Mouse (Mus musculus) 3T3-L1 (cell line): ENCODE results near the gene Kdm2b.

ENCODE experiments used
- DNase-seq: peaks from one replicate; pipeline ENCODE4 v3.0.0-alpha.2; 2015; ENCODE audit warnings: low read depth, low spot score

Kdm2b gene

DNA sequence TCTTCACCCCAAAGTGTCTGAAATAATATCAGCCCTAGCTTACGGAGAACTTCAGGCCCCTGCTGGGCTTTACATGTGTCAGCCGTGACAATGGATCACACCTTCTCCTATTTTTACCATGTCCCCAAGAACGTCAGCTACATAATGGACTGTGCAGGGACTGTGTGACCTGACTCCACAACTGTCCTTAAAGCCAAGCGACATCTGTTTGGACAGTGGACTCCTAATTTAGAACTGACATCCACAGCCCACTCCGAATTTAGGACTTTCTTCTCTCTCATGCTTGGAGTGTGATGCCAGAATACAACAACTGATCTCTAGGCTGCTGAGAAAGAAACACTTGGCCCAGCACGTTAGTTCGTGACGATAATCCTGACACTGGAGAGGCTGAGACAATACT lies 62.5 kb downstream of the Kdm2b start:
- no peak for DNase-seq

DNA sequence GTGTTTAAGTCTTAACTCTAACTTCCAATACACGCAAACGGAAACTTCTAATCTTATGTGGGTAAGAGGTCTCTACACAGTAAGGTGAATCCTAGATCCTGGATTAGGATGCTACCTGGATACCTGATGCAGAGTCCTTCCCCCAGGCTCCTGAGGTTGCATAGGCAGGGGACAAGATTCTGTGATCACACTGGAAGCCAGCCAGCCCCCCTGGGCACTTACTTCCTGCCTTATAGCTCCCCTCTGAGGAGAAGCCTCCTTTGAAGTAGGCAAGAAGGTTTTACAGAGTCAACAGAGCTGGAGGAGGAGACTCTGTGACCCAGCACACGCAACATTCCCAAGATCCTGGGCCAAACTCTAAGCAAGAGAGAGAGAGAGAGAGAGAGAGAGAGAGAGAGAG lies 63.3 kb downstream of the Kdm2b start:
- DNase-seq = no peak

DNA sequence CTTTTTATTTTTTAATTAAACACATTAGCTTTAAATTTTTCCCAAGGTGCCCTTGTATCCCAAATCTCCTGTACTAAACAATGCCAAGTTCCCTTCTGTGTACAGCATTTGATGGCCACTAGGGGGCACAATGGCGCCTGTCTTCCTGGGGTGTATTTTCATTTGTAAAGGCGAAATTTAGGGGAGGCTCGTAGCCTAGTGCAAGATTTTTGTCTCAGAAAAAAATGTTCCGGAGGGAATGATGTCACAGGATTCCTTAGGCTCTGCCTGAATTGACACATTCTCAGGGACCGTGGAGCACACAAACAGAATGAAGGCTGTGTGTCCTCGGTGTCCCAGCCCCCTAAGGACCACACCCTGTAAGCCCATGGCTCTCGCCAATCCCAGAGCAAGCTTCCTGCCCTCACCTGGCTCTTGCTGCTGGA lies 64.1 kb downstream of the Kdm2b start:
- DNase-seq = peak; percentile 88

DNA sequence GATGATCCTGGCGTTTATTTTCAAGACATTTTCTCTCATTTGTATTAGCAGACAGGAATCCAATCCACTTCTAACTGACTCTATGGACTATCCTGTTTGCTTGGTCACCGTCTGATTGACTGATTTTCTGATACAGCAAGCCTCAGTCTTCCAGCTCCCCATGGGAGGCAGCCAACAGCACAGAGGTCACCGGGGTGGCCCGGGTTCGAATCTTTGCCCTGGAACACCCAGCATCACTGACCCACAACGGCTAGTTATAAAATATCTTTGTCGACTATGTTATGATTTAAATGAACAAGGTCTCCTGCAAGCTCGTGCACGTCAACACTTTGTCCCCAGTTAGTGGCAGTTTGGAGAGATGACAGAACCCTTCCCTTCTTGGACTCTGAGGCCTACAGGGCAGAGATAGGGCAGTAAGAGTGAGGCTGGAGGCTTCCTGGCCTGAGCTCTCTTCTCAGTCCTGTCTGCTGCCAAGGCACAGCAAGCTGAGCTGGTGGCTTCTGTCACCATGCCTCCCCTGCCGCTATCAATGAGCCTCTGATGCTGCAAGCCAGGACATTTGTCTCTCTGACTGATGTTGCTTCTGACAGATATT lies 65.7 kb downstream of the Kdm2b start:
- no peak for DNase-seq

DNA sequence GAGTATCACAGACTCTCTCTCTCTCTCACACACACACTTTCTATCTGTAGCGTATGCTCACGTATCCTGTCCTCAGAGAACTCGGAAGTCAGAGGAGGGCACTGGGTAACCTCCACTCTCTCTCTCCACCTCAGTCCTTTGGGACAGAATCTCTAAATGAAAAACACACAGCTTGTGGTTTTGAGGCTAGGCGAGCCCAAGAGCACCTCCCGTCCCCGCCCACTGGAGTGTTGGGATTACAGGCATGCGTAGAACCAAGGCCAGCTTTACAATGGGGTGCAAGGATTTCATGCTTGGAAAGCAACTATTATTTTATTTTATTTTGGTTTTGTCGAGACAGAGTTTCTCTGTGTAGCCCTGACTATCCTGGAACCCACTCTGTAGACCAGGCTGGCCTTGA lies 67.7 kb downstream of the Kdm2b start:
- DNase-seq = peak; percentile 38

DNA sequence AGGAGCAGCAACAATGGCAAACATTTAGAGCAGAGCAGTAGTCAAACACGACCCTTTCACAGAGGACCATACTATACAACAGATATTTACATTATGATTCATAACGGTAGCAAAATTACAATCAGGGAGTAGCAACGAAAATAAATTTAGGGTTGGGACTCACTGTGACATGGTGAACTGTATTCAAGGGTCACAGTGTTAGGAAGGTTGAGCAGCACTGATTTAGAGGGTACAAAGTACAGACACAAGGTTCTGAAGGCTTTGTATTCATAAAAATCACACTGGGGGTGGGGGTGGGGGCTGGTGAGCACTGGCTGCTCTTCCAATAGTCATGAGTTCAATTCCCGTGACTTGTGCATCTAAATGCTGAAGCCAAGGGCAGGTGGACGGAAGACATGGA lies 69.1 kb downstream of the Kdm2b start:
- no peak for DNase-seq

DNA sequence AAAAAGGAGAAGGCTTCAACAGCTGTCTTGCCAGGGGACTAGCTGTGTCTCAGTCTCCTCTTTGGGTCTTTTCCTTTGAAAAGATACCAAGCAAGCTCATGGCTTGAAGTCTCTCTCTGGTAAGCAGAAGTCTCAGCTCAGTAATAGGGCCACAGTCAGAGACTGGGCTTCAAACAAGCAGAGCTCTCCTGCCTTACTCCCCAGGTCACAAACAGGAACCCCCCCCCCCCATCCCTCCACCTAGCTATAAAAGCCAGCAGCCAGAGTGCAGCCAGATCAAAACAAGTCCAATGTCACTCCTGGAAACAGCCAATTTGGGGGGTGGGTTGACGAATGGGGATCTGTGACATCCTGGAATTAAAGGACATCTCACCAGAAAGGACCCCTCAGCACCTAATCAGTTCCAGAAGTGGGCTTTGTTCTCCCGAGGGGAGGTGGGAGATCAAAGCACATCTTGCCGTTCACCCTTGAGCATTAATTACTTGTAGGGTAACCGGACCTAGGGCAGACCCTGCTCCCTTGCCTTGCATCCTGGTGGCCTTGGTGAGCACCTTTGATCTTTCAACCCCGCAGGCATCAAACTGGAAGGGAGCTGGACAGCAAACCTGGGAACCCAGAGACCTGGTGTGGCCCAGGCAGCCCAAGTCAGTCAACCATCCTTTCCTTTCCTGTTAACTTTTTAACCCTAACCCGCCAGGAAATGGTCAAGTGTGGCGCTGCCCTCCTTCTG lies 71.5 kb downstream of the Kdm2b start:
- no peak for DNase-seq

DNA sequence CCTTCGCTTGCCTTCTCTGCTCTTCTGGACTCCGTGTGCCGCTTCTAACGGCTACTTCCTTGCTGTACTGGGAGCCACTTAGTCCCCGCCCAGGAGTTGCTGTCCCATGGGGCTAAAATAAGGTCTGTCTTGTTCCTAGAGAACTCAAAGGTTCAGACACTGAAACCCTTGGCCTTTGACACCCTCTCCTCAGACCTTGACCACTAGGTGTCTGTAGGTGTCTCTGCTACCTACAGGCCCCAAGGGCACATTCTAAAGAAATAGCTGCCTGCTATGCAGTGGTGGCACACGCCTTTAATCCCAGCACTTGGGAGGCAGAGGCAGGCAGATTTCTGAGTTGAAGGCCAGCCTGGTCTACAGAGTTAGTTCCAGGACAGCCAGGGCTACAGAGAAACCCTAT lies 73.5 kb downstream of the Kdm2b start:
- DNase-seq = no peak

DNA sequence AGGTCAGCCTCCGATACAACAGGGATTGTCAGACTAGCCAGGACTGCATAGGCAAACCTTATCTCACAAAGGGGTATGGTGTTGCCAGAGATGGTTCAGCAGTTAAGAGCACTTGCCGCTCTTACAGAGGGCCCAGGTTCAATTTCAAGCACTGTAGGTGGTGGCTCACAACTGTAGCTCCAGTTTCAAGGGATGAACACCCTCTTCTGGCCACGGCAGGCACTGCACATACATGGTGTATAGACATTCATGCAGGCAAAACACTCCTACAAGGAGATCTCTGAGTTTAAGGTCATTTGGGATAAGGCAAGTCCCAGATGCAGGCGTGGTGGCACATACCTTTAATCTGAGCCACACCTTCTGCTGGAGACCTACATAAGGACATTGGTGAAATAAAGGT lies 76.8 kb downstream of the Kdm2b start:
- DNase-seq = no peak

DNA sequence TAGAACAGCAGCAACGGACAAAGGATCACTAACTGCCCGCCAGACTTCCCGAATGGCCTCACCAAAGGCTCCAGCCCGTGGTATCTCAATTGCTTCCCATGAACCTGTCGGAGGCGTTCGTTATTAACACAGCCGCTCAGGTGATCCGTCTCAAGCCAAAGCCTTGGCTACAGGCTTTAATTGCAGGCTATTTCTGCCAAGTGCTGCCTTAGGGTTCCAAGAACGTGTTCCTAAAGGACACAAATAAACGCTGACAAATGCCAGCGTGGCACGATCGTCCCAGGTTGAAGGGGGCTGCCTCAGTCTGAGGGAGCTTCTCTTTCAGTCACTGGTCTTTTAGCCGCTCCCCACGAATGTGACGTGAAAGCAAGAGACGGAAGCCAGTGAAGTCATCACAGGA lies 80.1 kb downstream of the Kdm2b start:
- no peak for DNase-seq

DNA sequence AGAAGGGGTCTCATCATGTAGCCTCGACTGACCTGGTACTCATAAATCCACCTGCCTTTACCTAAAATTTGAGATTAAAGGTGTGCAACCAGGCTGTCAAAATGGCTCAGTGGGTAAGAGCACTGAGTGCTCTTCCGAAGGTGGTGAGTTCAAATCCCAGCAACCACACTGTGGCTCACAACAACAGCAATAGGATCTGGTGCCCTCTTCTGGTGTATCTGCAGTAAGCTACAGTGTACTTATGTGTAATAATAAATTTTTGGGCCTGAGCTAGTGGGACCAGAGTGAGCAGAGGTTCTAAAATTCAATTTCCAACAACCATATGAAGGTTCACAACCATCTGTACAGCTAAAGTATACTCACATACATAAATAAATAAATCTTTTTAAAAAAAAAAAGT lies 81.6 kb downstream of the Kdm2b start:
- peak; percentile 15 for DNase-seq

DNA sequence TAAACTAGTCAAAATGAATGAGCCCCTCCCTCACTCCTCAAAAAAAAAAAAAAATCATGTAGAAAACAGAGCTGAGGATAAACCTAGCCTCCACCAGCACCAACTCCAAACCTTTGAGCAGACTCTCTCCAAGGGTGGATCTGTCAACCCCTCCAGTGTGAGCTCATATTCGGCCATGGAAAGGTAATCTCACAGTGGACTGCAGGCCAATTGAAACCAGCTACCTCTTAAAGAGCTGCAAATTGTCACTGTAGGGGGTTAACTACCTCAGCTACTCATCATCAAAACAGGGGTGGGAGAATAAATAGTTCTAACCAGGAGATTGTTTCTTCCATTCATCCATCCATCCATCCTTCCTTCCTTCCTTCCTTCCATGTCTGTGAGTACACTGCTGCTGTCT lies 82.4 kb downstream of the Kdm2b start:
- DNase-seq = no peak

DNA sequence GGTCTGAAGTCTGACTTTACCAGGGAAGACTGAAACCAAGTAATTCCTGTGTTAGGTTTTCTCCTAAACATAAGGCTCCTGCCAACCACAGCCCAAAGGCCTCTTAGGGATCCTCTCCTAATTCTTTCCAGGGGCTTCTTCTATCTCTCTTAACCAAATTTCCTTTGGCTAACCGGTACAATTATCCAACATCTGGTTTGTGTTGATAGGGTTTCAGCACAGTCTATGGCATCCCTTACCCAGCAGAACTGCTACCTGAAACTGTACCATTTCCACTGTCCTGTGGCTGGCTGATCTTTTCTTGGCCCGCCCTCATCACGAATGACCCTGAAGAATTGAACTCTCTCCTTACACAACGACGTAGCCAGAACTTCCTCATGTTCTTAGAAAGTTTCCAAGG lies 86.5 kb downstream of the Kdm2b start:
- DNase-seq = no peak

DNA sequence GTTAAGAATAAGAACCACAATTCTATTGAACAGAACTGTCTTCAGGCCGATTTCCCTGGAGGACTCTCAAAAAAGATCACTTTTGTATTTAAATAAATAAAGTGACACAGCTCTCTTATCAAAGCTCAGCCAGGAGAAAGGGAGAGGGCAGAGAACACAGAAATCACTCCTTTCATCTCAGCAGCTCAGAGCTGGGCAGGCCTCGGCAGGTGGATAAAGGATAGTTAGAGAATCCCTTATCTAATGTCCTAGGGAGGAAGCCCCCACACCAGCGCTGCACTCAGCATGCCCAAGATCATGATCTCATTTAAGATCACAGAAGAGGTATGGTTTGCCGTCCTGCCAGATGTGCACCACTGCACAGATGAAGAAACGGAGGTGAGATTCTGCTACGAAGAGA lies 87.4 kb downstream of the Kdm2b start:
- no peak for DNase-seq

DNA sequence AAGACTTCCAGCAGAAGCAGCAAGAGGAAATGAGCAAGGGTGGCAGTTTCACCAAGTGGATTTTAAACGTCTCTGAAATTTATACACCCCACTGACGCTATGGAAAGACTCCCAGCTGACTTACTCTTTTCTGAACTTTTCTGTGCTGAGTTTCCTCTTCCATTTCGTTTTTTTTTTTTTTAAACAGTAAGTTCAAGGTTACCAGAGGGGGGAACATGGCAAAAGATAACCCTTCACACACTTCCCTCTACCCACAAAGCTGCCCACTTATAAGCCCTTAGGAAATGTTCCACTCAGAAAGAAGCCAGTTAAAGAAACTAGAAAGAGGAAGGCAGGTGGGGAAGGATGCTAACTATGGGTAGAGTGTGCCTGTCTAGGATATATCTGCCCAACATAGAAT lies 88.0 kb downstream of the Kdm2b start:
- DNase-seq = no peak

DNA sequence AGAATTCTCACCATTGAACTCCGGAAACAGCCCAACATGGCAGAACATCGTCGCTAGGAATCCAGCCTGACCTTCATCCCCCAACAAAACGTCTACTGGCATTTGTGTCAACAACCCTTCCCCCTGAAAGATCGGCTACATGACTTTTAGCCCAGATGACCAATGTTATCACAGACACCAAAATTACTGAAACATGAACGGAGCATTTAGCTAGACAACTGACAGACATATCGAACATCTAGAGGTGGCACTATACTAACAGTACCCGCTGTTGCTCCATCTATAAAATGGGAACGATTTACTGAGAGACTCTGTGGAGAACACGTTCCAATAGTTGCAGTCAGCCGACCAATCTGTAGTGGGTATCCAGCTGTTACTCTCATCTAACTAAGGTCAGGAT lies 88.4 kb downstream of the Kdm2b start:
- no peak for DNase-seq

DNA sequence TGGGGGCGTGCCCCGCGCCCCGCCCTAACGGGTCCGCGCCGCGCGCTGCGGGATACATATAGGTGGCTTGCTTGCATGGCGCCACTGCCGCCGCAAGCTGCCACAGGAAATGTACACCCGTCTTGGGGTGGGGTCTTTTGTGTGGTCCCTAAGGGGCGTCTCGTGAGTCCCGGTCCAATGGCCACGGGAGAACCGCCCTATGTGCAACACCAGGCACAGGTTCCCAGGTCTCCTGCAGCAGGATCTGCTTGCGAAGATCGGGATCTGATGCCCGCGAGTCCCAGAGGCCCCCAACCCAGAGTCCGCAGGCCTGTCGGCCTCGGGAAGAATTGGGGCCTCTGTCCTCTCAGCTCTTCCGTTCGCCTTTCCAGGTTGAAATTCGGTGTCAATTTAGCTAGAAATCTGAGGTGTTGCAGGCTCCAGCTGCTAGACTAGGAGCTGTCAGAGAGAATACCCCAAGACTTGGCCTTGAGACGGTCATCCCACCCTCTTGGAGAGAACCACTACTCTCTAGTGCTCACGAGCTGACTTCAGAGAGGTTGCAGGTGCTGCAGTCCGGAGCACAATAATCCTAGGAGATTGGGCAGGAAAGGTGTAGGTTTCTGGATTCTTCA lies 89.0 kb downstream of the Kdm2b start:
- DNase-seq = peak; percentile 10

DNA sequence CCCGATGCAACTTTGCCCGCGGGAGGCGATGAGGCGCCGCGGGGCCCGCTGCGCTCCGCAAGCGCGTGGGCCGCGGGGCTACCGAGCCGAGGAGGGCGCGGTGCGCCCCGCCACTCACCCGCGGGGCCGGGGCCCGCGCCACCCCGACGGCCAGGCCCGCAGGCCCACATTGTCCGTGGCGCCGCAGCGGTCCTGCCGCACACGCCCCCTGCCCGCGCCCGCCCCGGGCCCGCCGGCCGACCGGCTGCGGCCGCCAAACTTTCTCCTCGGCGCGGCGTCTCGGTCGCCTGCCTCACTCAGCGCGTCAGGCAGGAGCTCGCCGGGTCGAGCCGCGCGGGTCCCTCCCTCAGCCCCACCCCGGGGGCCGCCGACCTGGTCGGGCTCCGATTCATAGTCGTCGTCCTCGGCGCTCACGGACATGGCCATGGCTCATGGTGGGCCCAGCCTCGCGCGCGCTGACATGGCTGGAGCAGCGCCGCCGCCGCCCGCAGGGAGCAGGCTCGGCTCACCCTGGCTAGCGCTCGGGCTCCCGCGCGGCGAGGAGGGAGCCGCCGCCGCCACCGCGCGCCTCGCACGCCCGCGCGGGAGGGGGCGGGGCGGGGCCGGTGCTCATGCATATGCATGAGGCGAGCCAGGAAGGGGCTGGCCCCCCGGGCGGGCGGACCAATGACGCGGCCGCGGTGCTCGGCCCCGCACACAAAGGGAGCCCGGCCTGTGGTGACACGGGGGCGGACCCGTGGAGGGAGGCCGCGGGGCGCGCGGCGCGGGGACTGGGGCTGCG lies 89.7 kb downstream of the Kdm2b start:
- DNase-seq = peak; percentile 72

DNA sequence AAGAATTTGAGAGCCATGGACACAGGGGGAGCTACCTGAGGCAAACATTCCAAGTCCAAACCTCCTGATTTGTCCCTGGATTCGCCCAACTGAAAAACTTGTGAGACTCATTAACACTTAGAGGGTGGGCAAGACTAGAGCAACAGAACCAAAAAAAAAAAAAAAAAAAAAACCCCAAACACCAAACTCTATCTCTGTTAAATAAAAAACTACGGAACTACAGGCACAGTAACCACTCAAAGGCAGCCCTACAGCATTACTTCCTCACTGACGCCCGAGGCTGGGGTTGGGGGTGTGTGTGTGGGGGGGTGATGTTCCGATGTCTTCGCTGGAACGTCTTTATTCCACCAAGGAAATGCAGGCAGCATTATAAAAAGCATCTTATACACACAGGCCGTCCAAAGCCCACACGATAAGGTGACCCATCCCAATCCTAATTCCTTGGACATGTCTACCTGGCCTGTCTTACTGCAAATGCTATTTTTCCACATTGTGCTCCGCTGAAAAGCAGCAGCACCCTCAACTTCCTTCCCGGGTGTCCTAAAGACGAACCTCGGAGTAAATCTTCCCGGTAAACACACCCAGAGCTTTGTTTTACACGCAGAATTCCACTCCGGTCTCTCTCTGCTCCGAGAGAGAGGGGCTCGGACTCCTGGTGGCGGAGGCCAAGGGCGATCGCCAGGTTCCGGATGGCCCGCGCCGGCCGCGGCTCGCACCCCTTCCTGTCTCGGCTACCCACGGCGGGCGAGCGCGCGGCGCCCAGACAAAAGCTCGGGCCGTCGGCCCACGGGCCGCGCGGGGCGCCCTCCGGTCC lies 90.5 kb downstream of the Kdm2b start:
- peak; percentile 27 for DNase-seq

DNA sequence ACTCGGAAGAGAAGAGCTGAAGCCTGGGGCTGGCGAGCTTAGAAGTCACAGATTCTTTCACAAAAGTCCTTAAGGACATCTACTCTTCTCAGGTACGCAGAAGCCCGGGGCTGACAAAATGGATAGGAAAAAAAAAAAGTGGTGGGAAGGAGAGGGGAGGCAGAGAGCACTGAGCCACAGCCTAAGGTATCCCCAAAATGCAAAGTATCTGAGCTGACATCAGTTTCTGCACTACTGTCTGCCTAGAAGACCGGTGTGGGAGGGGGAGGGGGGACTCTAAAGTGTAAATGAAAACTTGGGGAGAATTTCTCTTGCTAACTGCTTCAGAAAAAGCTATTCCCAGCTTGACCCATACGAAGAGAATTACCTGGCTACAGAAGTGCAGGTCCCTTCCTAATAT lies 91.5 kb downstream of the Kdm2b start:
- no peak for DNase-seq

DNA sequence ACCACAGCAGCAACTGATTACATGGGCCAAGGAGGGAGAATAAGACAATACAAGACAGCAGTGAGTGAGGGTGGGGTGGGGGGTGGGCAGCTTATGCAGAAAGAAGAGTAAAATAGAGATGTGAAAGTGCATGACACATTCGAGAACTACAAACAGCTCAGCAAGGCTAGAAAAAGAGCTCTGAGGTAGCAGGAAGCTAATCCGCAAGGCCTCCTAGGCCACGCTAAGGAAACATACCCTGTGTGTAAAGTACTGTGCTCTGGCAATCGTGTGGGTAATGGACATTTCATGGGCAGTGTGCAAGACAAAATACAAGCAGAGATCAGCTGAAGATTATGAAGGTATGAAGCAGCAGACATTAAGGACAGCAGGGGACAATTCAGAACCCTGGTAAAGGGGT lies 94.8 kb downstream of the Kdm2b start:
- DNase-seq = no peak
